Mouse (Mus musculus) CH12.LX (cell line): ENCODE data around the gene Ap1s1.

ENCODE experiments used
- CHD2 ChIP-seq: IDR thresholded peaks from 2 replicates; pipeline ENCODE4 v1.6.1; 2011; ENCODE audit warnings: low read length, improper control_type of control experiment
- CTCF ChIP-seq, 2 experiments: IDR thresholded peaks in 1 of 2; conservative IDR thresholded peaks in 1 of 2; 2 replicates each; pipeline ENCODE4 v1.5.1; 2011 to 2012; ENCODE audit warnings: low read depth in 2 of 2, low read length in 2 of 2, improper control_type of control experiment in 1 of 2, inconsistent platforms in 1 of 2, mild to moderate bottlenecking in 1 of 2, moderate library complexity in 1 of 2
- E2F4 ChIP-seq: IDR thresholded peaks from 2 replicates; pipeline ENCODE4 v1.6.1; 2011; ENCODE audit warnings: low read depth, low read length, improper control_type of control experiment; ENCODE audit not compliant: insufficient replicate concordance
- EP300 ChIP-seq: IDR thresholded peaks from 2 replicates; pipeline ENCODE4 v1.6.1; 2011; ENCODE audit warnings: low read length, improper control_type of control experiment
- KAT2A ChIP-seq: IDR thresholded peaks from 2 replicates; pipeline ENCODE4 v1.6.1; 2012; ENCODE audit warnings: low read length, improper control_type of control experiment, inconsistent platforms; ENCODE audit not compliant: insufficient replicate concordance
- MAFK ChIP-seq: IDR thresholded peaks from 2 replicates; pipeline ENCODE4 v1.6.1; 2011; ENCODE audit warnings: low read length, improper control_type of control experiment; ENCODE audit not compliant: insufficient replicate concordance
- MAX ChIP-seq: IDR thresholded peaks from 2 replicates; pipeline ENCODE4 v1.6.1; 2011; ENCODE audit warnings: low read length, improper control_type of control experiment
- MXI1 ChIP-seq: IDR thresholded peaks from 2 replicates; pipeline ENCODE4 v1.6.1; 2011; ENCODE audit warnings: mild to moderate bottlenecking, low read depth, low read length, improper control_type of control experiment
- NRF1 ChIP-seq: IDR thresholded peaks from 2 replicates; pipeline ENCODE4 v1.6.1; 2014; ENCODE audit warnings: low read depth, mild to moderate bottlenecking, inconsistent platforms, low read length, improper control_type of control experiment, moderate library complexity
- POLR2A ChIP-seq: IDR thresholded peaks from 2 replicates; pipeline ENCODE4 v1.6.1; 2011; ENCODE audit warnings: low read depth, mild to moderate bottlenecking, improper control_type of control experiment, low read length
- USF1 ChIP-seq: IDR thresholded peaks from 2 replicates; pipeline ENCODE4 v1.6.1; 2014; ENCODE audit warnings: low read depth, mild to moderate bottlenecking, inconsistent platforms, low read length, improper control_type of control experiment
- ZC3H11A ChIP-seq: IDR thresholded peaks from 2 replicates; pipeline ENCODE4 v1.6.1; 2012; ENCODE audit warnings: low read depth, mild to moderate bottlenecking, inconsistent platforms, low read length, improper control_type of control experiment
- ZKSCAN1 ChIP-seq: IDR thresholded peaks from 2 replicates; pipeline ENCODE4 v1.6.1; 2012; ENCODE audit warnings: low read depth, inconsistent platforms, low read length, improper control_type of control experiment, borderline replicate concordance
- ZNF384 ChIP-seq: IDR thresholded peaks from 2 replicates; pipeline ENCODE4 v1.6.1; 2012; ENCODE audit warnings: low read depth, low read length, improper control_type of control experiment, inconsistent platforms

- no peak for TF ChIP-seq NRF1
- no peak for TF ChIP-seq CTCF (conservative IDR thresholded peaks at IDR 0.05 in 1 of 2, IDR thresholded peaks at IDR 0.05 in 1 of 2; ENCODE audit: low read depth in 2 of 2, low read length in 2 of 2)
- TF ChIP-seq CHD2, result no peak
- TF ChIP-seq EP300, result no peak
- no peak for TF ChIP-seq KAT2A
- no peak for TF ChIP-seq ZNF384
- TF ChIP-seq ZC3H11A, result no peak
- TF ChIP-seq POLR2A, result no peak
- no peak for TF ChIP-seq MAFK
- no peak for TF ChIP-seq USF1
- no peak for TF ChIP-seq MAX
- TF ChIP-seq ZKSCAN1, result no peak
- TF ChIP-seq E2F4, result no peak
- TF ChIP-seq MXI1, result no peak
Observed at GRCm38 (mm10) chr5:137074191-137074651, 28.3 kb upstream of the Ap1s1 start.
